Mouse (Mus musculus) adrenal gland, postnatal 10 days (tissue): ENCODE measurements around the gene Gm20481. TPM values are rescaled to one million over a fixed set of nuclear protein-coding genes. Genes with fewer than 3 reads are reported as not detected.
"Not testable (repeated sequence)": the region's sequence is repeated elsewhere in the genome, so short reads cannot be mapped to it uniquely, and the experiment has no call there.

Experiments used
- DNase-seq: peaks from one replicate; pipeline ENCODE4 v3.0.0; 2021; ENCODE audit warnings: mixed read lengths
- long read RNA-seq, 2 experiments: library from polyadenylated mRNA; stranded (forward); transcript quantifications; one replicate each; pipeline ENCODE4 v2.0.0; 2021
- total RNA-seq, 2 experiments: library from RNA; stranded (reverse); gene quantifications; 2 replicates each; pipeline ENCODE4 v1.2.3; 2021

Gm20481 gene
- not detected for total RNA-seq
- long read RNA-seq, experiment 1, partial matches to known transcripts: 0 of 1 reads
- long read RNA-seq, experiment 1, other reads (novel, unspliced or antisense): 1 of 1 reads
- long read RNA-seq, experiment 2, partial matches to known transcripts: 0 of 1 reads
- long read RNA-seq, experiment 2, other reads (novel, unspliced or antisense): 1 of 1 reads

GRCm38 (mm10) chr17:34969822-34970221 lies at the start of gene Gm20481:
Gene Gm20481 (plus strand): TSS chr17:34969912.
- not testable (repeated sequence) for DNase-seq

DNA sequence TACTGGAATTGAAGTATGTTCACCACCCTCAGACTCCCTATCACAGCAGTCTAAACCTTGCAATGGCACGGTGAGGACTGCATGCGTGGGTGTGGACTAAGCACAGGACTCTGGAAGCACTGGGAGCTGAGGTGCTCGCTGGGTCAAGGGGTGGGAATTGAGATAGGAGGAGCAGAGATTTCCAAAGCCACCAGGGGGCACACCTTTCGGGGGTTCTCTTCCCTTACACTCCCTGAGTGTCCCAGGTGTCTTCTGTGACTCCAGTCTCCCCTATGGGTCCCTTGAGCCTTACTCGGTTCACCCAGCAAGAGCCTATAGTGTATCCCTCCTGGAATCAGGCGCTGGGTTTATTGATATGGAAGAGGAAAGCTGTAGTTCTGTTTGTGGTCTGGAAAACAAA lies 46.8 kb upstream of the Gm20481 start:
- no peak for DNase-seq

- no peak for DNase-seq
These were observed 45.5 kb upstream of the Gm20481 start for GRCm38 (mm10) chr17:34924258-34924657.

DNA sequence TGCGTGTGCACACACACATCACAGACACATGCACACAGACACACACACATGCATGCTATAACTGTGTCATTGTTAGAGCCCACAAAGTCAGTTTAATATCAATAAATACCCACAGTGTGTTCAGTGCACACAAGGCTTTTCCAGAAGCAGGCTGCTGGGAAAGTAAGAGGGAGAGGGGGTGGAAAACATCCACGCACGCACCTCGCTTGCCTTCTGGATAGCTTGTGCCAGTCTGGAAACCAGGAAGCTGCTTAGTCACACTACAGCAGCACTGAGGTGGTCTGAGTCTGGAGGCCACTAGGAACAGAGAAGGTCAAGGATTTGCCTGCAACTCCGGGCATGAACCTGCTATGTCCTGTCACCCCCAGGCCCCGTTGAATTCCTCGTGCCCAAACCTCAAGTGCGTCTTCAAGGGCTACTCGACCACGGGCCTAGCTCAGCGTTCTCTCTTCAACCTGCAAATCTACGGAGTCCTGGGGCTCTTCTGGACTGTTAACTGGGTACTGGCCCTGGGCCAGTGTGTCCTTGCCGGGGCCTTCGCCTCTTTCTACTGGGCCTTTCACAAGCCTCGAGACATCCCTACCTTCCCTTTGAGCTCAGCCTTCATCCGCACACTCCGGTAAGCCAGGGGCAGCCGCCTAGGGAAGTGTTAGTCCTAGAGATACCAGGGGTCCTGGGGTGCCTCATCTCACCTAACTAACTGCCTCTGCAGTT lies 42.2 kb upstream of the Gm20481 start:
- peak; percentile 41 for DNase-seq

GRCm38 (mm10) chr17:34928841-34929240 lies 40.9 kb upstream of the Gm20481 start:
- no peak for DNase-seq

DNA sequence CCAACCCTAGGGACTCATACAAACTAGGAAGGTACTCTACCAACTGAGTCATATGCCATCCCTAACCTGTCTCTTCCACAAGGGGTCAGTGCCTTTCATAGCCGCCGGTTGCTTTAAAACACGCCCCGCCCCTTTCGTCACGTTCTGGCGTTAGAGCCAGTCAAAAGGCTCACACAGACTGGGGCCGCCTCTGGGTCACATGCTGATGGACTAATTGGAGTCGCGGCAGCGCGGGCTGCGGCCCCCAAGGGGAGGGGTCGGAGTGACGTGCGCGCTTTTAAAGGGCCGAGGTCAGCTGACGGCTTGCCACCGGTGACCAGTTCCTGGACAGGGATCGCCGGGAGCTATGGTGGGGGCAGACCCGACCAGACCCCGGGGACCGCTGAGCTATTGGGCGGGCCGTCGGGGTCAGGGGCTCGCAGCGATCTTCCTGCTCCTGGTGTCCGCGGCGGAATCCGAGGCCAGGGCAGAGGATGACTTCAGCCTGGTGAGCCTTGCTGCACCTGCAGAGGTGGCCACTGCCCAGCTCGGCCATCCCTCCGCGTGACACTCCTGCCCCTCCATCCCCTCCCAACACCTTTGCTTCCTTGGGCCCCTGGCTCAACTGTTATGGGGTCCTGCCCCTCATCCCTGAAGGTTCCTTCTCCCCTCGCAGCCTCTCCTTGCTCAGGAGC lies 38.5 kb upstream of the Gm20481 start, which contains the start of gene Neu1:
Gene Neu1 (plus strand): TSS at position 193 of the 674 bp plus-strand sequence.
- DNase-seq: peak; percentile 98

GRCm38 (mm10) chr17:34931735-34932098 lies 38.0 kb upstream of the Gm20481 start:
- DNase-seq: no peak

DNA sequence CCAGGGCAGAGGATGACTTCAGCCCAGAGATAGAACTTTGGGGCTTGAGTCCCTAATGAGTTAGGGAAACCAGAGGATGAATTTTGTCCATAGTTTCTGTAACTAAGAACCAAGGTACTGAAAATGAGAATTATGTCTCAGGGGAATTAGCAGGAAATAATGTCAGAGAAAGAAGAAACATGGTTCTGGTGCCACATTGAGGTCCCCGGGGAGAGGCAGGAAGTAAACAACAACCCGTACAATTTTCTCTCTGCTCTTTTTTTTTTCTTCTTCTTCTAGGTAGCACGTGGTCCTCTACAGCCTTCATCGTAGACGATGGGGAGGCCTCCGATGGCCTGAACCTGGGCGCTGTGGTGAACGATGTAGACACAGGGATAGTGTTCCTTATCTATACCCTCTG lies 37.4 kb upstream of the Gm20481 start:
- no peak for DNase-seq

GRCm38 (mm10) chr17:34934031-34934430 lies 35.7 kb upstream of the Gm20481 start:
- no peak for DNase-seq

- no peak for DNase-seq
These were observed 34.9 kb upstream of the Gm20481 start for GRCm38 (mm10) chr17:34934830-34935229.

- no peak for DNase-seq
These were observed 31.7 kb upstream of the Gm20481 start for GRCm38 (mm10) chr17:34937960-34938505.

DNA sequence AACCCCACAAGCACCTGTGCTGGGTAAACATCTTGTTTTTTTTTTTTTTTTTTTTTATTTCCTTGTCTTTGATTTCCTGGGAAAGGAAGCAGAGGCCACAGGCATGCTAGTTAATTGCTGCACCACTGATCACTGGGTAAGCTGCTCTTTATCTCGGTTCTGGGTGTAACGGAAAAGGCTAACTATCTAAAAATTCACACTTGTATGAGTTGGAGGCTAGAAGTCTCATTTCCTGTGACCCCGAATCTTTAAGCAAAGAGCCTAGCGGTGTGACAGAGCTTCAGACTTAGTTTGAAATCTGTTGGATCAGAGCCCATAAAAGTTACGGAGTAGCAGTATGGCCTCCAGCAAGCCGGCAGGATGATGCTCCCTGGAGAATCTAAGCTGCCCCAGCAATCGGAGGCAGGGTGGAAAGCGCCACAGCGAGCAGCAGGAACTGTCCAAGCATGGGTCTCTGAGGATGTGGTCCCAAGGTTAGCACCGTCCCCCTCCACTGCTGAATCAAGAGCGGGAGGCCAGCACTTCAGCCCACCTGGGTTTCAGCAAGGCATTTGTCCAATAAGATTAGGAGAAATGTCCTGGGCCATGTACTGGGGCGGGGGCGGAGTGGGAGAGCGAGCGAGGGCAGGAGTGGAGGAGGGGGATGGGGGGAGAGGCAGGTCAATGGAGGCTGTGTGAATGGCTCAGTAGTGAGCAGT lies 28.2 kb upstream of the Gm20481 start:
- DNase-seq: peak; percentile 41

- no peak for DNase-seq
These were observed 26.4 kb upstream of the Gm20481 start for GRCm38 (mm10) chr17:34943128-34943815.

- no peak for DNase-seq
These were observed 25.4 kb upstream of the Gm20481 start for GRCm38 (mm10) chr17:34944362-34944761.

DNA sequence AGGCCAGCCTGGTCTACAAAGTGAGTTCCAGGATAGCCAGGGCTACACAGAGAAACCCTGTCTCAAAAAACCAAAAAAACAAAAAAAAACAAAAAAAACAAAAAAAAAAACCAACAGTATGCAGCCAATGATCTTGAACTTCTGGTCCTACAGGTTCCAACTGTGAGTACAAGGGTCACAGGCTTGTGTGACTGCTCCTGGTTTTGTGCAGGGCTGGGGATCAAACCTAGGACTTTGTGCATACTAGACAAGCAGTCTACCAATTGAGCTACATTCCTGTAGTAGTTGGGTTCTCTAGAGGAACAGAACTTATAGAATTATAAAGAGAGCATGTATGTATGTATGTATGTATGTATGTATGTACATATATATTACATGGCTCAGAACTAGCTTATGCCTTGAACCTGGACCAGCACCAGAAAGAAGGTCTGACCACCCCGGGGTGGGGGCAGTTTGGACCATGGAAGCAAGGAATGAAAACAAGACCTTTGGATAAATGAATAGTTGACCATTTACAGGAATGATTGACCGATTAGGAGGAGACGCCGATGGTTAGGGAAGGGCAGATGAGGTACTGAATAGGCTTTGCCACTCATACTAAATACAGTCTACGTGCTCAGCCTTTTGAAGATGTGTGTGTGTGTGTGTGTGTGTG lies 23.1 kb upstream of the Gm20481 start:
- DNase-seq: no peak

- DNase-seq: peak; percentile 56
These were observed 22.1 kb upstream of the Gm20481 start for GRCm38 (mm10) chr17:34947606-34948005.

DNA sequence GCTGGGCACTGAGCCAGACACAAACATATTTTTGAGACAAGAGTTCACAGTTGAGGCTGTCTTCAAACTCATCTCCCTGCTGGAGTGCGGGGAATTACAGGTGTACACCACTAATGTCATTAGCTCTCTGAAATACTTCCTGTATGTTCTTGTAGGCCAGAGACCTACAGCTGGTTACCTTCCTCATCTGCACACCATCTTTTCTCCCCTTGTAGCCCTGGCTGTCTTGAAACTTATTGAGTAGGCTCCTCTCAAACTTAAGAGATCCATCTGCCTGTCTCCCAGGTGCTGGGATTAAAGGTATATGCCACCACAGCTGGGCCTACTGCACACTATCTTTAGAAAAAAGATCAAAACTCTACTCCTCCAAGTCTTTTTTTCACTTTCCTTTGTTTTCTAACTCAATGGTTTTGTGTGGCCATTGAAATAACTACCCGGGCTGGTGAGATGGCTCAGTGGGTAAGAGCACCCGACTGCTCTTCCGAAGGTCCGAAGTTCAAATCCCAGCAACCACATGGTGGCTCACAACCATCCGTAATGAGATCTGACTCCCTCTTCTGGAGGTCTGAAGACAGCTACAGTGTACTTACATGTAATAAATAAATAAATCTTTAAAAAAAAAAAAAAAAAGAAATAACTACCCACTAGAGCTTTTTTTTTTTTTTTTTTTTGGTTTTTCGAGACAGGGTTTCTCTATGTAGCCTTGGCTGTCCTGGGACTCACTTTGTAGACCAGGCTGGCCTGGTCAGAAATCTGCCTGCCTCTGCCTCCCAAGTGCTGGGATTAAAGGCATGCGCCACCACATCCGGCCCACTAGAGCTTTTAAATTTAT lies 20.8 kb upstream of the Gm20481 start:
- DNase-seq: not testable (repeated sequence)

GRCm38 (mm10) chr17:34949553-34949969 lies 20.2 kb upstream of the Gm20481 start:
- DNase-seq: no peak

DNA sequence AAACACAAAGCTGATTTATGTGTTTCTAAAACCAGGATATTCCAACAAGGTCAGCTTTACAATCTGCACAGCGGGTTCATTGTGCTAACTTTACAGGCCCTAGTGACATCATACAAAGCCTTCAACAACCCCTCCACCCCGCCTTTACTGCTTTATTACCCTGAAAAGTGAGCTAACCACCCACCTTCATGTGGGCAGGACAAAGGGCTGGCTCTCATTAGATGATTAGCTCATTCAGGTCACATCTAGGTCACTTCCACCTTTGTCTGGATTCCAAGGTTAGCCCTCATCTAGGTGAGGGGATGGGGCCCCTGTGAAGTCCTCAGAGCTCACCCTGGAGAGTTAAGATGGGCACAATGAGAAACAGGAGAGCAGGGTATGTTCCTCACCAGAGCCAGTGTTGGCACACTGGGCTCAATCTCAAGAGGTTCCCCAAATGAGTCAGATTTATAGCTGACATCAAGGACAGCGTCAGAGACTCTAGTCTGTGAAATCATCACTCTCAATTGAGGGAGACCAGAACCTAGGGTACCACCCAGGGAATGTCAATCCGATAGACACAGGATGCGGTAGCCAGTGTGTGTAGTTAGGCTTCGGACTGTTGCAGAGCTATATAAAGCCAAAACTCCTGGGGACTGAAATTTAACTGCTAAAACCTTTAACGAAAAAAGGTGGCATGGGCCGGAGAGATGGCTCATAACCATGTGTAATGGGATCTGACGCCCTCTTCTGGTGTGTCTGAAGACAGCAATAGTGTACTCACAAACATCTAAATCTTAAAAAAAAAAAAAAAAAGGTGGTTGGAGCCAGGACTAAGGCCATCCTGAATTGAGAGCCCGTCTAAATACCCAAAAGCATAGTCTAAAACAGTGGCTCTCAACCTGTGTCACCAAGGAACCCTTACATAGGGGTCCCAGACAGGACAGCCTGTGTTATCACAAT lies 18.9 kb upstream of the Gm20481 start:
- DNase-seq: no peak
